Mouse (Mus musculus) small intestine, adult 2 months (tissue): ENCODE results near the gene Taar2. TPM values are rescaled to one million over a fixed set of nuclear protein-coding genes. Genes with fewer than 3 reads are reported as not detected.

Experiments
- H3K27ac ChIP-seq: fragments of 200-500 bp; 2 replicates; pipeline ENCODE4 v1.5.1; 2012; ENCODE audit warnings: low read depth, low read length, control low read depth, inconsistent platforms; ENCODE audit not compliant: insufficient read depth
- H3K27me3 ChIP-seq: fragments of 200-500 bp; 2 replicates; pipeline ENCODE4 v1.6.1; 2012; ENCODE audit warnings: mild to moderate bottlenecking, moderate library complexity, low read length, inconsistent platforms; ENCODE audit not compliant: control insufficient read depth, insufficient read depth
- H3K36me3 ChIP-seq: fragments of 200-500 bp; 2 replicates; pipeline ENCODE4 v1.6.1; 2012; ENCODE audit warnings: mild to moderate bottlenecking, low read length, control low read depth, inconsistent platforms; ENCODE audit not compliant: control insufficient read depth, insufficient read depth
- H3K4me1 ChIP-seq: fragments of 200-500 bp; 2 replicates; pipeline ENCODE4 v1.6.1; 2012; ENCODE audit warnings: low read length, inconsistent platforms, mixed read lengths; ENCODE audit not compliant: control insufficient read depth, insufficient read depth, insufficient read length
- H3K4me3 ChIP-seq: fragments of 200-500 bp; 2 replicates; pipeline ENCODE4 v1.5.1; 2012; ENCODE audit warnings: low read depth, mild to moderate bottlenecking, control low read depth, inconsistent platforms, low read length, moderate library complexity
- CTCF ChIP-seq: fragments of 200-500 bp; IDR thresholded peaks from 2 replicates; pipeline ENCODE4 v1.5.1; 2012; ENCODE audit warnings: low read depth, mild to moderate bottlenecking, control low read depth, inconsistent platforms, low read length, moderate library complexity, mixed read lengths; ENCODE audit not compliant: insufficient replicate concordance, insufficient read length; ENCODE audit errors: extremely low read depth
- POLR2A ChIP-seq: fragments of 200-500 bp; IDR thresholded peaks from 2 replicates; pipeline ENCODE4 v1.6.1; 2012; ENCODE audit warnings: low read depth, mild to moderate bottlenecking, control low read depth, inconsistent platforms, low read length, moderate library complexity
- WGBS: fragments of 180-500 bp; shearing (Covaris S2); methylation state at CpG from one replicate; pipeline ENCODE4 v1.1.7; 2018; 5-methylcytosine and 5-hydroxymethylcytosine counted together
- polyA plus RNA-seq: library from polyadenylated mRNA; depleted of rRNA; stranded (reverse); fragments of >200 nt; gene quantifications from 2 replicates; pipeline ENCODE4 v1.2.3, GENCODE M21; 2012; rRNA removed

Gene Taar2
- polyA plus RNA-seq, 1 experiment, result not detected

GRCm38 (mm10) chr10:23985546-23985945 lies 47.2 kb downstream of the Taar2 start, which contains the start of gene Taar6:
TSS of gene Taar6 (minus strand) at chr10:23985646.
- no peak within 1 kb of the TSS for H3K4me3 ChIP-seq
- TF ChIP-seq POLR2A (no peak), CTCF (no peak)
- no peaks in the 10 kb centered on the region for H3K4me1 ChIP-seq
- no peak within 1 kb of the TSS for H3K27ac ChIP-seq
- H3K27me3 ChIP-seq, result no peaks in the 10 kb centered on the region
- 82% methylated on average over 8 of the region's 8 CpGs for WGBS
- H3K36me3 ChIP-seq, result no peaks in the 10 kb centered on the region

DNA sequence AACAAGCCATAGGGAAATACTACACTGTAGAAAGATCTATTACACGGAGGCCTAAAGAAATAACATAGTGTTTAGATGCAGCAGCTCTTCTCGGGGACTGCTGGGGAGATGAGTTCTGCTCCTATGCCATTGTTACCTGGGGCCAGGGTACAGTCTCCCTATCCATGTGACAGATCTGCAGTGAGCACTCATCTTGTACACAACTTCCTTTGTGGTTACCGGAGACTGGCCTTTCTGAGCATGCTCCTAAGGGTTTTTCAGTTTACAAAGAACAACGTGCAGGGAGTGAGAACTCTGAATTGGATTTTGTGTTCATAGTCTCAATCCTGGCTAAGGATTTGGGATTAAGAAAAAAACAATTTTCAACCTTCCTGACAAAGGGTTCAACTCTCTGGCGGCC lies 48.0 kb downstream of the Taar2 start:
- Histone ChIP-seq H3K27me3 (no peaks in the 10 kb centered on the region), H3K27ac (no peak overlapping the region), H3K4me1 (no peaks in the 10 kb centered on the region), H3K36me3 (no peaks in the 10 kb centered on the region), H3K4me3 (no peak overlapping the region)
- WGBS, result 58% methylated on average over 5 of the region's 5 CpGs
- TF ChIP-seq CTCF (no peak), POLR2A (no peak)

Other genes with a start within 250 kb of the Taar2 start
- 1,264 and 1,580 TPM in 2 replicates for gene Rps12, start 151.3 kb upstream of the Taar2 start, polyA plus RNA-seq
- gene Slc18b1, start 141.6 kb upstream of the Taar2 start, polyA plus RNA-seq, result 9.5 and 16.6 TPM in 2 replicates
- 0.06 and 0.74 TPM in 2 replicates for gene Vnn3, start 87.1 kb upstream of the Taar2 start, polyA plus RNA-seq
- gene Vnn1, start 43.9 kb upstream of the Taar2 start, polyA plus RNA-seq, result 9.0 and 118 TPM in 2 replicates
- not detected in 2 replicates for gene Taar1, start 18.2 kb upstream of the Taar2 start, polyA plus RNA-seq
- gene Taar3, start 11.0 kb downstream of the Taar2 start, polyA plus RNA-seq, result not detected in 2 replicates
- not detected in 2 replicates for gene Taar4, start 21.9 kb downstream of the Taar2 start, polyA plus RNA-seq
- not detected in 2 replicates for gene Taar5, start 32.1 kb downstream of the Taar2 start, polyA plus RNA-seq
- gene Taar6, start 47.1 kb downstream of the Taar2 start, polyA plus RNA-seq, result not detected in 2 replicates
- gene Taar7a, start 54.9 kb downstream of the Taar2 start, polyA plus RNA-seq, result not detected in 2 replicates
- gene Taar7b, start 61.4 kb downstream of the Taar2 start, polyA plus RNA-seq, result not detected in 2 replicates
- not detected in 2 replicates for gene Taar7d, start 88.7 kb downstream of the Taar2 start, polyA plus RNA-seq
- gene Taar7e, start 99.0 kb downstream of the Taar2 start, polyA plus RNA-seq, result not detected in 2 replicates
- not detected in 2 replicates for gene Taar7f, start 110.9 kb downstream of the Taar2 start, polyA plus RNA-seq
- not detected in 2 replicates for gene Taar8a, start 137.9 kb downstream of the Taar2 start, polyA plus RNA-seq
- gene Taar8b, start 153.7 kb downstream of the Taar2 start, polyA plus RNA-seq, result 0.11 TPM in 1 of 2 replicates, not detected in the other
- gene Taar8c, start 163.3 kb downstream of the Taar2 start, polyA plus RNA-seq, result 0.13 TPM in 1 of 2 replicates, not detected in the other
- not detected in 2 replicates for gene Taar9, start 171.0 kb downstream of the Taar2 start, polyA plus RNA-seq
- gene Stx7, start 210.7 kb downstream of the Taar2 start, polyA plus RNA-seq, result 41.2 and 59.9 TPM in 2 replicates